Mouse (Mus musculus) frontal cortex, postnatal 36 days (tissue): ENCODE data around the gene Ephb4.

Experiments used
- DNase-seq, 2 experiments: peaks; one replicate each; pipeline ENCODE4 v3.0.0; 2022; ENCODE audit warnings: low spot score in 2 of 2

Ephb4 gene

GRCm38 (mm10) chr5:137349384-137350204, at the start of gene Ephb4:
Gene Ephb4, plus strand, starts transcription at chr5:137350109.
- DNase-seq, result peak in 1 of 2 experiments; percentile 43

- DNase-seq, result no peak
Observed at GRCm38 (mm10) chr5:137301253-137301652, 48.7 kb upstream of the Ephb4 start.

- DNase-seq, result no peak
Observed at GRCm38 (mm10) chr5:137303609-137304008, 46.3 kb upstream of the Ephb4 start.

GRCm38 (mm10) chr5:137304165-137304564, 45.7 kb upstream of the Ephb4 start:
- DNase-seq, result no peak

GRCm38 (mm10) chr5:137304816-137305215, 45.1 kb upstream of the Ephb4 start:
- DNase-seq, result no peak

- DNase-seq, result peak in 1 of 2 experiments; percentile 45
Observed at GRCm38 (mm10) chr5:137305822-137306221, 44.1 kb upstream of the Ephb4 start.

GRCm38 (mm10) chr5:137306439-137307005, 43.4 kb upstream of the Ephb4 start:
- DNase-seq, result no peak

- DNase-seq, result peak; percentile 91 to 94
Observed at GRCm38 (mm10) chr5:137307071-137307912, 42.6 kb upstream of the Ephb4 start, which contains the start of gene Srrt. Gene Srrt, minus strand, starts transcription at chr5:137307674.

GRCm38 (mm10) chr5:137308356-137308755, 41.6 kb upstream of the Ephb4 start:
- DNase-seq, result no peak

GRCm38 (mm10) chr5:137313466-137314192, 36.3 kb upstream of the Ephb4 start:
- DNase-seq, result no peak

GRCm38 (mm10) chr5:137314193-137315083, 35.5 kb upstream of the Ephb4 start, which contains the start of gene Trip6:
Gene Trip6, minus strand, starts transcription at chr5:137314404.
- peak in 1 of 2 experiments; percentile 54 for DNase-seq

GRCm38 (mm10) chr5:137315084-137315903, 34.6 kb upstream of the Ephb4 start:
- no peak for DNase-seq

GRCm38 (mm10) chr5:137317361-137317760, 32.5 kb upstream of the Ephb4 start:
- no peak for DNase-seq

- DNase-seq, result no peak
Observed at GRCm38 (mm10) chr5:137318570-137318969, 31.3 kb upstream of the Ephb4 start.

- DNase-seq, result no peak
Observed at GRCm38 (mm10) chr5:137320996-137321395, 28.9 kb upstream of the Ephb4 start.

- no peak for DNase-seq
Observed at GRCm38 (mm10) chr5:137330910-137331309, 19.0 kb upstream of the Ephb4 start.

- no peak for DNase-seq
Observed at GRCm38 (mm10) chr5:137332857-137333511, 16.9 kb upstream of the Ephb4 start.

- DNase-seq, result peak; percentile 88 to 92
Observed at GRCm38 (mm10) chr5:137333512-137334174, 16.3 kb upstream of the Ephb4 start, which contains the start of gene Slc12a9. Gene Slc12a9, minus strand, starts transcription at chr5:137333597.
